Mouse (Mus musculus): Measurements from ENCODE around the gene Zbtb25.

DNA sequence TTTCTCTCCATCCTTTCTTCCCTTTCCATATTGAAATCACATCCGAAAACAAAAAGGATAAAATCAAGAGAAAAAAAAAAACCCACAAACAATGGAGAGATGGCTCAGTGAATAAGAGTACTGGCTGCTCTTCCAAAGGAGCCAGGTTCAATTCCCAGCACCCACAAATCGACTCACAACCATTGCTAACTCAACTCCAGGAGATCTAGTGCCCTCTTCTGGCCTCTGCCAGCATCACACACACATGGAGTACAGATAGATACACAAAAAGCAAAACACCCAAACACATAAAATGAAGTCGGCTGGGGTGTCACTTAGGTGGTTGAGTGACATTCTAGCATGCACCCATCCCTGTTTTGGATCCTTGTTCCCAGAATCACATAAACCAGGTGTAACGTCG is 48.9 kb upstream of the Zbtb25 start:
- TF ChIP-seq EP300 (IDR thresholded peaks at IDR 0.05; ENCODE audit: low read depth) (no peak), CTCF (IDR thresholded peaks at IDR 0.05; ENCODE audit: low read depth) (peak; percentile 27)
